Mouse (Mus musculus) midbrain, embryonic 16.5 days (tissue): ENCODE data around the gene 2310022A10Rik. TPM values are rescaled to one million over a fixed set of nuclear protein-coding genes. Genes with fewer than 3 reads are reported as not detected.
A peak's percentile ranks its signal among the peaks of the same experiment; 100 is the strongest.

ENCODE experiments used
- ATAC-seq: fragments of 200-750 bp; cut with Nextera tagmentation; 2 replicates; pipeline ENCODE4 v1.8.0; 2017; ENCODE audit warnings: moderate TSS enrichment
- H3K27ac ChIP-seq: fragments of 300-500 bp; sonication (generic); 2 replicates; pipeline ENCODE4 v1.5.1; 2014; ENCODE audit warnings: mild to moderate bottlenecking, low read length, mixed read lengths
- H3K27me3 ChIP-seq: fragments of 300-500 bp; sonication (generic); 2 replicates; pipeline ENCODE4 v1.6.1; 2014; ENCODE audit warnings: low read depth, low read length, mixed read lengths; ENCODE audit not compliant: control insufficient read depth, insufficient read depth
- H3K36me3 ChIP-seq: fragments of 300-500 bp; sonication (generic); 2 replicates; pipeline ENCODE4 v1.6.1; 2014; ENCODE audit warnings: mild to moderate bottlenecking, low read length, moderate library complexity, mixed read lengths; ENCODE audit not compliant: control insufficient read depth, insufficient read depth
- H3K4me1 ChIP-seq: fragments of 300-500 bp; sonication (generic); 2 replicates; pipeline ENCODE4 v1.6.1; 2014; ENCODE audit warnings: mild to moderate bottlenecking, low read length, mixed read lengths; ENCODE audit not compliant: control insufficient read depth, insufficient read depth
- H3K4me2 ChIP-seq: fragments of 300-500 bp; sonication (generic); 2 replicates; pipeline ENCODE4 v1.6.1; 2014; ENCODE audit warnings: mild to moderate bottlenecking, low read length, mixed read lengths
- H3K4me3 ChIP-seq: fragments of 300-500 bp; sonication (generic); 2 replicates; pipeline ENCODE4 v1.5.1; 2014; ENCODE audit warnings: low read depth, mild to moderate bottlenecking, low read length, moderate library complexity, mixed read lengths
- H3K9ac ChIP-seq: fragments of 300-500 bp; sonication (generic); 2 replicates; pipeline ENCODE4 v1.6.1; 2014; ENCODE audit warnings: low read depth, low read length, mixed read lengths
- H3K9me3 ChIP-seq: fragments of 300-500 bp; sonication (generic); replicated peaks from 2 replicates; pipeline ENCODE4 v1.6.1; 2014; ENCODE audit warnings: mild to moderate bottlenecking, low read length, mixed read lengths; ENCODE audit not compliant: control insufficient read depth, poor library complexity, severe bottlenecking
- WGBS: fragments of 180-500 bp; shearing (Covaris S2); extraction: QIAGEN DNeasy Blood & Tissue Kit; methylation state at CpG from one replicate; pipeline ENCODE4 v1.1.7; 2014; 5-methylcytosine and 5-hydroxymethylcytosine counted together
- polyA plus RNA-seq: library from polyadenylated mRNA; unstranded; fragments of >200 nt; fragmentation: Nextera tagmentation; extraction: Ambion mirVana; gene quantifications from 2 replicates; pipeline ENCODE4 v1.2.1, GENCODE M21; 2015

The 2310022A10Rik gene
- polyA plus RNA-seq, 1 experiment from 2014 or later: 37.5 TPM

DNA sequence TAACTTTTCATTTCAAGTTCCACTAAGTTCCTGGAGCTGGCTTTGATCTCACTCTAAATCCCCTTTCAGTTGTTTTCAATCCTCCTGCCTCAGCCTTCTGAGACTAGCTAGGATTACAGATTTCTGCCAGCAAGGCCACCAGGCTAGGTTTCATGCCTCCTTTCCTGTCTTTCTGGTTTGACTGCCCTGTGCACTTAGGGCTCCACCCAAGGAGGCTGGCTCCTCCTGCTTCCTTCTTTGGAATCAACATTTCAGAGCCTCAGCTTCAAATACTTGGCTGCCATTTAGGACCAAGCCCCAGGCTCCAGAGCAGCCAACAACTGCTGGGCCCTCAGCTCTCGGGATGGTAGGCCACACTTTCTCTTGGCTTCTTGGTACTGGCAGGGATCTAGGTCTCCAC lies 32.4 kb upstream of the 2310022A10Rik start:
- Histone ChIP-seq H3K27me3 (no peaks in the 10 kb centered on the region), H3K36me3 (no peaks in the 10 kb centered on the region), H3K4me3 (no peak overlapping the region), H3K27ac (no peak overlapping the region), H3K4me1 (no peaks in the 10 kb centered on the region), H3K9me3 (no peaks in the 10 kb centered on the region), H3K4me2 (no peak overlapping the region), H3K9ac (no peak overlapping the region)
- ATAC-seq: no peak
- 92% methylated on average over 1 of the region's 1 CpGs for WGBS

- Histone ChIP-seq H3K4me1 (no peaks in the 10 kb centered on the region), H3K9ac (no peak within 1 kb of the TSS), H3K4me2 (no peak within 1 kb of the TSS), H3K9me3 (no peaks in the 10 kb centered on the region), H3K27ac (no peak within 1 kb of the TSS), H3K4me3 (no peak within 1 kb of the TSS), H3K36me3 (no peaks in the 10 kb centered on the region), H3K27me3 (no peaks in the 10 kb centered on the region)
- WGBS: 63% methylated on average over 5 of the region's 5 CpGs
- ATAC-seq: no peak
Observed at GRCm38 (mm10) chr7:27522967-27523366, 30.1 kb upstream of the 2310022A10Rik start, which contains the start of gene Hipk4. TSS of gene Hipk4 (plus strand) at chr7:27523267.

GRCm38 (mm10) chr7:27523805-27524204 lies 29.2 kb upstream of the 2310022A10Rik start:
- Histone ChIP-seq H3K9ac (no peak overlapping the region), H3K27ac (no peak overlapping the region), H3K27me3 (no peaks in the 10 kb centered on the region), H3K4me3 (no peak overlapping the region), H3K4me2 (no peak overlapping the region), H3K9me3 (no peaks in the 10 kb centered on the region), H3K4me1 (no peaks in the 10 kb centered on the region), H3K36me3 (no peaks in the 10 kb centered on the region)
- WGBS: 94% methylated on average over 13 of the region's 13 CpGs
- no peak for ATAC-seq

DNA sequence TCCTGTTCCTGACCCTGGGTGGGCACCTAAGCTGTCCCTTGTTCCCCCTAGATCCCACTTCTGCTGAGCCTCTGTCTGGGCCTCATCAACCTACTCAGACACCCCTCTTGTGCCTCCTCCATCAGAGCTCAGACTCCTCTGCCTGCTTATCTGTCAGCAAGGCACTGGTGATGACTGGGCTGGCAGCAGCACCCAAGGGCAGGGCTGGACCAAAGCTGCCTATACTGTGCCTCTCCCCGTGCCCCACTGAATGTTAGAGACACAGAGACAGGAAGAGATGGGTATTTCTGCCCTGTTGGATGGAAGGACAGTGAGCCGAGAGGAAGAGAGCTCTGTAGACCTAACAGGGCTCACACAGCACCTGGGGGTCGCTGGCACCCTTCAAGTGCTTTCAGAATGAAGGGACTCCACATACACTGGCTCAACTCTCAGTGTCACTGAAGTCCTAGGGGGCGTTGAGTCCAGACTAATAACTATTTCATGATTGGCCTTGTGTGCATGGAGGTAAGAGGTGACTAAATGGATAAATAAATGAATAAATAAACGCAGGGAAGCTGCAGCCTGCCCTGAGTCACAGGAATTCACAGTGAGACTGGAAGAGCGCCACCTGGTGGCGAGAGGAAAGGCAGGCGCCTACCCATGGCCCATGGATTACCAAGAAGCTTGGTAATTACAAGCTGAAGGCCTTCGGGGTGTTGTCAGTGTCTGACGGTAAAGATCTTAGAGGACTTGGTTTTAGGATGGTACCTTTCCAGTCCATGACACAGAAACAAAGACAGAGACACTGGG lies 26.8 kb upstream of the 2310022A10Rik start:
- ATAC-seq: peak; percentile 71
- Histone ChIP-seq H3K4me3 (no peak overlapping the region), H3K27ac (no peak overlapping the region), H3K4me1 (no peaks in the 10 kb centered on the region), H3K9me3 (no peaks in the 10 kb centered on the region), H3K4me2 (no peak overlapping the region), H3K36me3 (peaks cover 8% of the 10 kb centered on the region), H3K27me3 (no peaks in the 10 kb centered on the region), H3K9ac (no peak overlapping the region)
- 27% methylated on average over 10 of the region's 10 CpGs for WGBS

GRCm38 (mm10) chr7:27529070-27529469 lies 24.0 kb upstream of the 2310022A10Rik start:
- H3K9me3 ChIP-seq: no peaks in the 10 kb centered on the region
- no peak overlapping the region for H3K27ac ChIP-seq
- H3K4me2 ChIP-seq: no peak overlapping the region
- H3K4me1 ChIP-seq: no peaks in the 10 kb centered on the region
- no peak overlapping the region for H3K9ac ChIP-seq
- no peak overlapping the region for H3K4me3 ChIP-seq
- ATAC-seq: no peak
- WGBS: 83% methylated on average over 21 of the region's 21 CpGs
- H3K27me3 ChIP-seq: no peaks in the 10 kb centered on the region
- H3K36me3 ChIP-seq: peaks cover 25% of the 10 kb centered on the region

DNA sequence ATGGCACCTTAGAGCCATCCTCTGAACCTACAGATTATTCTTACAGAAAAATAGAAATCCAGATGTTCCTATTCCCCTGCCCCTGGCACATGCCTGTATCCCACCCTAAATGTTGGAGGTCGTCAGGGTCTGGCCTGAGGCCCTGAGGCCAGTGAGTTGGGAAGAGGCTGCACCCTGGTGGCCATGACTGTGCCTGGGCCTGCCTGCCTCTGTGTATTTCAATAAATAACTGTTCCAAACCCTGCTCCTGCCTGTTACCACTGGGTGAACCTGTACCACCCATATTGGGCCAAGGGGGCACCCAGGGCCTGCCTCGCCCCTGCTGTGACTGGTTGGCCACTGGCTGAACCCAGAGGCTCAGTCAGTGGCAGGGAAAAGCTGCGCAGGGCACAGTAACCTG lies 22.1 kb upstream of the 2310022A10Rik start:
- Histone ChIP-seq H3K4me3 (no peak overlapping the region), H3K27me3 (no peaks in the 10 kb centered on the region), H3K9ac (no peak overlapping the region), H3K4me1 (no peaks in the 10 kb centered on the region), H3K27ac (no peak overlapping the region), H3K36me3 (peaks cover 38% of the 10 kb centered on the region), H3K9me3 (no peaks in the 10 kb centered on the region), H3K4me2 (no peak overlapping the region)
- no peak for ATAC-seq
- WGBS: 72% methylated on average over 3 of the region's 3 CpGs

GRCm38 (mm10) chr7:27531707-27532106 lies 21.3 kb upstream of the 2310022A10Rik start:
- Histone ChIP-seq H3K4me2 (no peak overlapping the region), H3K27ac (no peak overlapping the region), H3K4me1 (no peaks in the 10 kb centered on the region), H3K9ac (no peak overlapping the region), H3K4me3 (no peak overlapping the region), H3K27me3 (no peaks in the 10 kb centered on the region), H3K9me3 (no peaks in the 10 kb centered on the region), H3K36me3 (peaks cover 46% of the 10 kb centered on the region)
- ATAC-seq: 0 out of 2 replicates have a peak, but pooled peaks have one; percentile 4
- WGBS: 86% methylated on average over 10 of the region's 10 CpGs

GRCm38 (mm10) chr7:27532480-27533050 lies 20.5 kb upstream of the 2310022A10Rik start:
- Histone ChIP-seq H3K9ac (no peak overlapping the region), H3K4me2 (no peak overlapping the region), H3K27ac (no peak overlapping the region), H3K36me3 (peaks cover 51% of the 10 kb centered on the region), H3K4me3 (no peak overlapping the region), H3K4me1 (no peaks in the 10 kb centered on the region), H3K27me3 (no peaks in the 10 kb centered on the region), H3K9me3 (no peaks in the 10 kb centered on the region)
- ATAC-seq: no peak
- WGBS: 92% methylated on average over 9 of the region's 9 CpGs

GRCm38 (mm10) chr7:27535386-27535785 lies 17.6 kb upstream of the 2310022A10Rik start:
- H3K9ac ChIP-seq: no peak overlapping the region
- H3K27me3 ChIP-seq: no peaks in the 10 kb centered on the region
- H3K4me2 ChIP-seq: no peak overlapping the region
- peaks cover 51% of the 10 kb centered on the region for H3K36me3 ChIP-seq
- H3K9me3 ChIP-seq: no peaks in the 10 kb centered on the region
- H3K4me1 ChIP-seq: no peaks in the 10 kb centered on the region
- ATAC-seq: no peak
- WGBS: 96% methylated on average over 2 of the region's 2 CpGs
- H3K27ac ChIP-seq: no peak overlapping the region
- no peak overlapping the region for H3K4me3 ChIP-seq
